Mouse (Mus musculus) heart, postnatal 0 days (tissue): Measurements from ENCODE around the gene Flt3l. TPM values are rescaled to one million over a fixed set of nuclear protein-coding genes. Genes with fewer than 3 reads are reported as not detected.

Experiments used
- ATAC-seq: fragments of 200-750 bp; cut with Nextera tagmentation; 2 replicates; pipeline ENCODE4 v1.8.0; 2017; ENCODE audit warnings: low read depth, moderate number of reproducible peaks, moderate library complexity; ENCODE audit not compliant: insufficient read depth
- DNase-seq: peaks from one replicate; pipeline ENCODE4 v3.0.0-alpha.2; 2016; ENCODE audit warnings: low spot score
- H3K27ac ChIP-seq: fragments of 300-500 bp; sonication (generic); 2 replicates; pipeline ENCODE4 v1.5.1; 2014; ENCODE audit warnings: low read depth, mild to moderate bottlenecking
- H3K27me3 ChIP-seq: fragments of 300-500 bp; sonication (generic); 2 replicates; pipeline ENCODE4 v1.6.1; 2014; ENCODE audit warnings: low read length, mixed read lengths; ENCODE audit not compliant: control insufficient read depth, insufficient read depth
- H3K36me3 ChIP-seq: fragments of 300-500 bp; sonication (generic); replicated peaks from 2 replicates; pipeline ENCODE4 v1.6.1; 2014; ENCODE audit warnings: low read length, mixed read lengths; ENCODE audit not compliant: control insufficient read depth, insufficient read depth
- H3K4me1 ChIP-seq: fragments of 300-500 bp; sonication (generic); 2 replicates; pipeline ENCODE4 v1.6.1; 2014; ENCODE audit warnings: antibody characterized with exemption; ENCODE audit not compliant: control insufficient read depth, insufficient read depth
- H3K4me2 ChIP-seq: fragments of 300-500 bp; sonication (generic); 2 replicates; pipeline ENCODE4 v1.6.1; 2014; ENCODE audit warnings: low read depth, mild to moderate bottlenecking, low read length, moderate library complexity
- H3K4me3 ChIP-seq: fragments of 300-500 bp; sonication (generic); 2 replicates; pipeline ENCODE4 v1.5.1; 2014; ENCODE audit warnings: low read depth, low read length
- H3K9ac ChIP-seq: fragments of 300-500 bp; sonication (generic); replicated peaks from 2 replicates; pipeline ENCODE4 v1.6.1; 2014; ENCODE audit warnings: low read depth, low read length, mixed read lengths
- H3K9me3 ChIP-seq: fragments of 300-500 bp; sonication (generic); replicated peaks from 2 replicates; pipeline ENCODE4 v1.6.1; 2016; ENCODE audit warnings: low read length; ENCODE audit not compliant: control insufficient read depth
- CTCF ChIP-seq: IDR thresholded peaks from 2 replicates; pipeline ENCODE4 v1.5.1; 2016; ENCODE audit warnings: antibody characterized with exemption, control low read depth, low read depth
- EP300 ChIP-seq: IDR thresholded peaks from 2 replicates; pipeline ENCODE4 v1.6.1; 2016; ENCODE audit warnings: antibody characterized with exemption, low read depth
- WGBS: fragments of 180-500 bp; shearing (Covaris S2); extraction: QIAGEN DNeasy Blood & Tissue Kit; methylation state at CpG from one replicate; pipeline ENCODE4 v1.1.7; 2014; 5-methylcytosine and 5-hydroxymethylcytosine counted together
- polyA plus RNA-seq: library from polyadenylated mRNA; unstranded; fragments of >200 nt; fragmentation: Nextera tagmentation; extraction: Ambion mirVana; gene quantifications from 2 replicates; pipeline ENCODE4 v1.2.1, GENCODE M21; 2015
- total RNA-seq: library from RNA; depleted of rRNA; stranded (reverse); fragments of >200 nt; gene quantifications from 2 replicates; pipeline ENCODE4 v1.2.3, GENCODE M21; 2014; ENCODE audit warnings: low replicate concordance

Flt3l gene
- total and polyA plus RNA-seq, 2 experiments from 2014 or later: 1.8 to 23.3 TPM

- ATAC-seq (no peak), DNase-seq (no peak)
- Histone ChIP-seq H3K4me3 (no peak overlapping the region; the same call in 1 of the 2 replicates), H3K4me2 (no peak overlapping the region), H3K27ac (no peak overlapping the region), H3K9me3 (no peaks in the 10 kb centered on the region), H3K9ac (no peak overlapping the region), H3K4me1 (0 out of 2 replicates have a peak, but pooled peaks cover 6% of the 10 kb centered on the region), H3K36me3 (peaks cover 7% of the 10 kb centered on the region; the same call in 1 of the 2 replicates), H3K27me3 (peaks cover 56% of the 10 kb centered on the region)
- WGBS: 73% methylated on average over 9 of the region's 9 CpGs
- TF ChIP-seq EP300: no peak
- TF ChIP-seq CTCF: no peak
Observed at GRCm38 (mm10) chr7:45162996-45163615, 26.9 kb upstream of the Flt3l start.

GRCm38 (mm10) chr7:45162551-45162950 is 26.3 kb upstream of the Flt3l start:
- Histone ChIP-seq H3K36me3 (peaks cover 10% of the 10 kb centered on the region; the same call in 1 of the 2 replicates), H3K4me1 (0 out of 2 replicates have a peak, but pooled peaks cover 6% of the 10 kb centered on the region), H3K27ac (no peak overlapping the region), H3K9ac (no peak overlapping the region), H3K4me3 (peak overlapping the region; percentile 41), H3K9me3 (no peaks in the 10 kb centered on the region), H3K4me2 (peak overlapping the region; percentile 67), H3K27me3 (peaks cover 50% of the 10 kb centered on the region)
- ATAC-seq (no peak), DNase-seq (no peak)
- no peak for TF ChIP-seq CTCF
- TF ChIP-seq EP300: no peak
- WGBS: 23% methylated on average over 6 of the region's 6 CpGs

GRCm38 (mm10) chr7:45161612-45162473 is 25.6 kb upstream of the Flt3l start:
- Histone ChIP-seq H3K27ac (no peak overlapping the region), H3K36me3 (peaks cover 11% of the 10 kb centered on the region; the same call in 1 of the 2 replicates), H3K4me1 (0 out of 2 replicates have a peak, but pooled peaks cover 6% of the 10 kb centered on the region), H3K4me3 (peak overlapping the region; percentile 41), H3K9me3 (no peaks in the 10 kb centered on the region), H3K4me2 (peak overlapping the region; percentile 67), H3K27me3 (peaks cover 43% of the 10 kb centered on the region), H3K9ac (no peak overlapping the region)
- DNase-seq: peak; percentile 83
- WGBS: 4% methylated on average over 33 of the region's 35 CpGs
- peak; percentile 75 for TF ChIP-seq CTCF
- no peak for TF ChIP-seq EP300
- peak; percentile 83 for ATAC-seq

GRCm38 (mm10) chr7:45160866-45161265 is 24.6 kb upstream of the Flt3l start:
- Histone ChIP-seq H3K9me3 (no peaks in the 10 kb centered on the region), H3K4me2 (no peak overlapping the region), H3K9ac (no peak overlapping the region), H3K36me3 (peaks cover 11% of the 10 kb centered on the region; the same call in 1 of the 2 replicates), H3K4me1 (0 out of 2 replicates have a peak, but pooled peaks cover 6% of the 10 kb centered on the region), H3K4me3 (no peak overlapping the region), H3K27ac (no peak overlapping the region), H3K27me3 (peaks cover 35% of the 10 kb centered on the region)
- no peak for DNase-seq
- TF ChIP-seq EP300: no peak
- no peak for TF ChIP-seq CTCF
- WGBS: 78% methylated on average over 3 of the region's 3 CpGs
- ATAC-seq: no peak

- Histone ChIP-seq H3K27ac (no peak overlapping the region), H3K9ac (no peak overlapping the region), H3K4me2 (no peak overlapping the region), H3K27me3 (peaks cover 30% of the 10 kb centered on the region), H3K4me3 (no peak overlapping the region), H3K36me3 (peaks cover 11% of the 10 kb centered on the region; the same call in 1 of the 2 replicates), H3K9me3 (no peaks in the 10 kb centered on the region), H3K4me1 (0 out of 2 replicates have a peak, but pooled peaks cover 6% of the 10 kb centered on the region)
- no peak for TF ChIP-seq CTCF
- TF ChIP-seq EP300: no peak
- DNase-seq (no peak), ATAC-seq (no peak)
- 93% methylated on average over 6 of the region's 6 CpGs for WGBS
Observed at GRCm38 (mm10) chr7:45160316-45160800, 24.1 kb upstream of the Flt3l start.
